Mouse (Mus musculus) heart, postnatal 0 days (tissue): Measurements from ENCODE around the gene Vcl.

Experiments
- CTCF ChIP-seq: IDR thresholded peaks from 2 replicates; pipeline ENCODE4 v1.5.1; 2016; ENCODE audit warnings: antibody characterized with exemption, control low read depth, low read depth
- EP300 ChIP-seq: IDR thresholded peaks from 2 replicates; pipeline ENCODE4 v1.6.1; 2016; ENCODE audit warnings: antibody characterized with exemption, low read depth

DNA sequence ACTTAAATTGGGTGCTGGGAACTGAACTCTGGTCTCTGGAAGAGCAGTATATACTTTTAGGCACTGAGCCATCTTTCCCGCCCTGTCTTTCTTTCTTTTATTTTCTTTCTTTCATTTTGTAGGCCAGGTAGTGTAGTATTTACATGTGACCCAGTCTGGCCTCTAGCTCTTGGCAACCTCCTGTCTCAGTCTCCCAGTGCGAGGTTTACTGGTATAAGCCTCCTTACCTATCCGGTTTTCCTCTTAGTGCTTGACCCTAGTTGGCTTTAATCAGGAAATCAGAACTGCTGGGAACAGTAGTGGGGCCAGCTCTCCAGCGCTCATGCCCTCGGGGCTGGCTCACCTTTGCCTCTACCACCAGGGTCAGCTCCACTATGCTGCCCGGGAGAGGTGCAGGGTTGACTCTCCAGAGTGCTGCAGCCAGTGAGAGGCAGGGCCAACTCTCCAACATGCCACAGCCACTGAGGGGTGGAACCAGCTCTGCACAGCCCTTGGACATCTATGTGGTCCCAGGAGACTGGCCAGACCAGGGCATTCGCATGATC, 41.6 kb upstream of the Vcl start:
- TF ChIP-seq CTCF (no peak), EP300 (no peak)
